Mouse (Mus musculus) right cerebral cortex, postnatal 10 days (tissue): ENCODE measurements around the gene Timeless.
A peak's percentile ranks its signal among the peaks of the same experiment; 100 is the strongest.
"Not testable (repeated sequence)": the region's sequence is repeated elsewhere in the genome, so short reads cannot be mapped to it uniquely, and the experiment has no call there.

Experiments
- DNase-seq, 2 experiments: peaks; one replicate each; pipeline ENCODE4 v3.0.0; 2021; ENCODE audit warnings: low spot score in 2 of 2

Gene Timeless

GRCm38 (mm10) chr10:128255925-128256324 is 24.1 kb downstream of the Timeless start:
- no peak for DNase-seq

- DNase-seq, result no peak
Observed at GRCm38 (mm10) chr10:128256328-128256727, 24.5 kb downstream of the Timeless start.

GRCm38 (mm10) chr10:128258953-128259352 is 27.1 kb downstream of the Timeless start:
- DNase-seq, result no peak

- no peak for DNase-seq
Observed at GRCm38 (mm10) chr10:128259946-128260345, 28.1 kb downstream of the Timeless start.

- DNase-seq, result not testable (repeated sequence)
Observed at GRCm38 (mm10) chr10:128260376-128260775, 28.5 kb downstream of the Timeless start.

- no peak for DNase-seq
Observed at GRCm38 (mm10) chr10:128262300-128262699, 30.4 kb downstream of the Timeless start.

GRCm38 (mm10) chr10:128263393-128264310 is 31.8 kb downstream of the Timeless start:
- no peak for DNase-seq

GRCm38 (mm10) chr10:128268371-128268770 is 36.5 kb downstream of the Timeless start, which contains the start of gene Apof:
Gene Apof (plus strand): TSS chr10:128268671.
- DNase-seq, result no peak

GRCm38 (mm10) chr10:128269206-128269910 is 37.5 kb downstream of the Timeless start:
- no peak for DNase-seq

GRCm38 (mm10) chr10:128270287-128270841 is 38.5 kb downstream of the Timeless start, which contains the start of gene Stat2:
Gene Stat2 (plus strand): TSS chr10:128270559.
- DNase-seq, result peak; percentile 99

- no peak for DNase-seq
Observed at GRCm38 (mm10) chr10:128270866-128271265, 39.0 kb downstream of the Timeless start.

GRCm38 (mm10) chr10:128271883-128272282 is 40.0 kb downstream of the Timeless start:
- no peak for DNase-seq

- DNase-seq, result not testable (repeated sequence)
Observed at GRCm38 (mm10) chr10:128272819-128273439, 41.1 kb downstream of the Timeless start.

- DNase-seq, result not testable (repeated sequence)
Observed at GRCm38 (mm10) chr10:128275374-128275773, 43.5 kb downstream of the Timeless start.

- DNase-seq, result no peak
Observed at GRCm38 (mm10) chr10:128278158-128278557, 46.3 kb downstream of the Timeless start.

- DNase-seq, result no peak
Observed at GRCm38 (mm10) chr10:128280943-128281342, 49.1 kb downstream of the Timeless start.

GRCm38 (mm10) chr10:128281682-128282081 is 49.8 kb downstream of the Timeless start:
- DNase-seq, result no peak

- no peak for DNase-seq
Observed at GRCm38 (mm10) chr10:128282886-128283450, 51.1 kb downstream of the Timeless start.

- peak; percentile 59 to 75 for DNase-seq
Observed at GRCm38 (mm10) chr10:128283604-128284579, 52.0 kb downstream of the Timeless start.

GRCm38 (mm10) chr10:128290594-128290993 is 58.7 kb downstream of the Timeless start:
- not testable (repeated sequence) for DNase-seq
